Mouse (Mus musculus): ENCODE measurements around the gene Arrdc1.
"Not testable (repeated sequence)": the region's sequence is repeated elsewhere in the genome, so short reads cannot be mapped to it uniquely, and the experiment has no call there.

Gene Arrdc1

GRCm38 (mm10) chr2:24935057-24935796 is at the start of gene Arrdc1:
Gene Arrdc1, minus strand, starts transcription at chr2:24935252.
- peak; percentile 83 to 86 for DNase-seq (ENCODE audit: low spot score in 2 of 2)

- DNase-seq (ENCODE audit: low spot score in 2 of 2), result no peak
Observed at GRCm38 (mm10) chr2:24976960-24977359, 41.9 kb upstream of the Arrdc1 start.

GRCm38 (mm10) chr2:24975704-24976297 is 40.7 kb upstream of the Arrdc1 start, which contains the start of gene Pnpla7:
Gene Pnpla7, plus strand, starts transcription at chr2:24976033.
- DNase-seq (ENCODE audit: low spot score in 2 of 2), result peak; percentile 66 to 75

GRCm38 (mm10) chr2:24974906-24975703 is 40.1 kb upstream of the Arrdc1 start, which contains the start of gene Mrpl41:
Gene Mrpl41, minus strand, starts transcription at chr2:24975098.
- DNase-seq (ENCODE audit: low spot score in 2 of 2), result peak; percentile 96 to 97

GRCm38 (mm10) chr2:24974452-24974851 is 39.4 kb upstream of the Arrdc1 start:
- DNase-seq (ENCODE audit: low spot score in 2 of 2), result not testable (repeated sequence)

GRCm38 (mm10) chr2:24970386-24970785 is 35.3 kb upstream of the Arrdc1 start:
- no peak for DNase-seq (ENCODE audit: low spot score in 2 of 2)

GRCm38 (mm10) chr2:24962304-24963000 is 27.4 kb upstream of the Arrdc1 start, which contains the start of gene Dph7:
Gene Dph7, plus strand, starts transcription at chr2:24962400.
- DNase-seq (ENCODE audit: low spot score in 2 of 2), result peak; percentile 69 to 86

GRCm38 (mm10) chr2:24960910-24961309 is 25.9 kb upstream of the Arrdc1 start:
- DNase-seq (ENCODE audit: low spot score in 2 of 2), result no peak

- DNase-seq (ENCODE audit: low spot score in 2 of 2), result no peak
Observed at GRCm38 (mm10) chr2:24952537-24953055, 17.5 kb upstream of the Arrdc1 start.

GRCm38 (mm10) chr2:24950189-24950535 is 15.1 kb upstream of the Arrdc1 start:
- no peak for DNase-seq (ENCODE audit: low spot score in 2 of 2)

- DNase-seq (ENCODE audit: low spot score in 2 of 2), result peak; percentile 96 to 97
Observed at GRCm38 (mm10) chr2:24949421-24950188, 14.6 kb upstream of the Arrdc1 start, which contains the start of gene Zmynd19. Gene Zmynd19, plus strand, starts transcription at chr2:24949792.

- DNase-seq (ENCODE audit: low spot score in 2 of 2), result not testable (repeated sequence)
Observed at GRCm38 (mm10) chr2:24944304-24944703, 9.3 kb upstream of the Arrdc1 start.

- DNase-seq (ENCODE audit: low spot score in 2 of 2), result no peak
Observed at GRCm38 (mm10) chr2:24942092-24942491, 7.0 kb upstream of the Arrdc1 start.

GRCm38 (mm10) chr2:24934441-24934963 is 550 bp downstream of the Arrdc1 start:
- peak in 1 of 2 experiments; percentile 21 for DNase-seq (ENCODE audit: low spot score in 2 of 2)

- no peak for DNase-seq (ENCODE audit: low spot score in 2 of 2)
Observed at GRCm38 (mm10) chr2:24929593-24929992, 5.5 kb downstream of the Arrdc1 start.

- DNase-seq (ENCODE audit: low spot score in 2 of 2), result no peak
Observed at GRCm38 (mm10) chr2:24929119-24929518, 5.9 kb downstream of the Arrdc1 start.

- no peak for DNase-seq (ENCODE audit: low spot score in 2 of 2)
Observed at GRCm38 (mm10) chr2:24927810-24928479, 7.1 kb downstream of the Arrdc1 start.

GRCm38 (mm10) chr2:24926965-24927358 is 8.1 kb downstream of the Arrdc1 start:
- no peak for DNase-seq (ENCODE audit: low spot score in 2 of 2)

GRCm38 (mm10) chr2:24926345-24926964 is 8.6 kb downstream of the Arrdc1 start:
- no peak for DNase-seq (ENCODE audit: low spot score in 2 of 2)
